Mouse (Mus musculus): Measurements from ENCODE around the gene Phactr4. TPM values are rescaled to one million over a fixed set of nuclear protein-coding genes. Genes with fewer than 3 reads are reported as not detected.
A peak's percentile ranks its signal among the peaks of the same experiment; 100 is the strongest.

Phactr4 gene
- polyA plus RNA-seq, 1 experiment from 2014 or later = 20.2 TPM

- Histone ChIP-seq H3K9ac (ENCODE audit: low read length) (peak overlapping the region; percentile 96), H3K36me3 (ENCODE audit: control insufficient read depth, insufficient read depth, low read length) (peaks cover 51% of the 10 kb centered on the region), H3K4me3 (ENCODE audit: control insufficient read depth in 1 of 2, insufficient read depth in 1 of 2, low read depth in 1 of 2, low read length in 2 of 2) (peak overlapping the region; percentile 39 to 79), H3K9me3 (ENCODE audit: control insufficient read depth, low read length) (no peaks in the 10 kb centered on the region), H3K4me1 (ENCODE audit: control insufficient read depth in 2 of 2, insufficient read depth in 2 of 2, low read length in 2 of 2) (peaks cover 2 to 9% of the 10 kb centered on the region in 2 experiments; a peak in 3 of 4 replicates), H3K27me3 (ENCODE audit: control insufficient read depth, insufficient read depth, low read length) (no peaks in the 10 kb centered on the region), H3K4me2 (ENCODE audit: low read length) (peak overlapping the region; percentile 88), H3K27ac (replicated peaks in 1 of 2; ENCODE audit: control insufficient read depth in 1 of 2, insufficient read depth in 1 of 2, low read depth in 2 of 2, low read length in 2 of 2) (peak overlapping the region; percentile 19 to 90; a peak in 3 of 4 replicates)
- no peak for ATAC-seq (ENCODE audit: insufficient number of reproducible peaks, insufficient read depth, low FRiP score, low read depth)
- 37% methylated on average over 10 of the region's 10 CpGs for WGBS
Observed at GRCm38 (mm10) chr4:132309849-132310472, 112.3 kb downstream of the Phactr4 start.

- Histone ChIP-seq H3K4me1 (ENCODE audit: control insufficient read depth in 2 of 2, insufficient read depth in 2 of 2, low read length in 2 of 2) (peaks cover 2 to 9% of the 10 kb centered on the region in 2 experiments; a peak in 3 of 4 replicates), H3K4me2 (ENCODE audit: low read length) (peak overlapping the region; percentile 88), H3K9me3 (ENCODE audit: control insufficient read depth, low read length) (no peaks in the 10 kb centered on the region), H3K36me3 (ENCODE audit: control insufficient read depth, insufficient read depth, low read length) (peaks cover 47% of the 10 kb centered on the region), H3K27ac (replicated peaks in 1 of 2; ENCODE audit: control insufficient read depth in 1 of 2, insufficient read depth in 1 of 2, low read depth in 2 of 2, low read length in 2 of 2) (peak overlapping the region; percentile 90 to 91), H3K9ac (ENCODE audit: low read length) (peak overlapping the region; percentile 96), H3K4me3 (ENCODE audit: control insufficient read depth in 1 of 2, insufficient read depth in 1 of 2, low read depth in 1 of 2, low read length in 2 of 2) (peak overlapping the region; percentile 77 to 79), H3K27me3 (ENCODE audit: control insufficient read depth, insufficient read depth, low read length) (no peaks in the 10 kb centered on the region)
- WGBS = under 1% methylated on average over 15 of the region's 15 CpGs
- ATAC-seq (ENCODE audit: insufficient number of reproducible peaks, insufficient read depth, low FRiP score, low read depth) = no peak
Observed at GRCm38 (mm10) chr4:132309140-132309848, 113.0 kb downstream of the Phactr4 start.

GRCm38 (mm10) chr4:132308437-132309139 is 113.7 kb downstream of the Phactr4 start:
- Histone ChIP-seq H3K4me1 (ENCODE audit: control insufficient read depth in 2 of 2, insufficient read depth in 2 of 2, low read length in 2 of 2) (peaks cover 2 to 9% of the 10 kb centered on the region in 2 experiments; a peak in 3 of 4 replicates), H3K36me3 (ENCODE audit: control insufficient read depth, insufficient read depth, low read length) (peaks cover 40% of the 10 kb centered on the region), H3K9ac (ENCODE audit: low read length) (peak overlapping the region; percentile 96), H3K4me2 (ENCODE audit: low read length) (peak overlapping the region; percentile 88), H3K9me3 (ENCODE audit: control insufficient read depth, low read length) (no peaks in the 10 kb centered on the region), H3K27me3 (ENCODE audit: control insufficient read depth, insufficient read depth, low read length) (no peaks in the 10 kb centered on the region), H3K27ac (replicated peaks in 1 of 2; ENCODE audit: control insufficient read depth in 1 of 2, insufficient read depth in 1 of 2, low read depth in 2 of 2, low read length in 2 of 2) (peak overlapping the region; percentile 90 to 91), H3K4me3 (ENCODE audit: control insufficient read depth in 1 of 2, insufficient read depth in 1 of 2, low read depth in 1 of 2, low read length in 2 of 2) (peak overlapping the region; percentile 77 to 79)
- ATAC-seq (ENCODE audit: insufficient number of reproducible peaks, insufficient read depth, low FRiP score, low read depth) = peak; percentile 88
- WGBS = under 1% methylated on average over 41 of the region's 41 CpGs

GRCm38 (mm10) chr4:132306004-132306403 is 116.3 kb downstream of the Phactr4 start:
- WGBS = 79% methylated on average over 6 of the region's 6 CpGs
- H3K4me2 ChIP-seq (ENCODE audit: low read length) = no peak overlapping the region

More at GRCm38 (mm10) chr4:132306004-132306403, 116.3 kb downstream of the Phactr4 start:
- H3K4me1 ChIP-seq (ENCODE audit: control insufficient read depth in 2 of 2, insufficient read depth in 2 of 2, low read length in 2 of 2) = peaks cover 11 to 21% of the 10 kb centered on the region in 2 experiments
- H3K9me3 ChIP-seq (ENCODE audit: control insufficient read depth, low read length) = no peaks in the 10 kb centered on the region
- no peaks in the 10 kb centered on the region for H3K27me3 ChIP-seq (ENCODE audit: control insufficient read depth, insufficient read depth, low read length)
- no peak overlapping the region for H3K4me3 ChIP-seq (ENCODE audit: control insufficient read depth in 1 of 2, insufficient read depth in 1 of 2, low read depth in 1 of 2, low read length in 2 of 2)
- peaks cover 16% of the 10 kb centered on the region for H3K36me3 ChIP-seq (ENCODE audit: control insufficient read depth, insufficient read depth, low read length)
- no peak for ATAC-seq (ENCODE audit: insufficient number of reproducible peaks, insufficient read depth, low FRiP score, low read depth)
- no peak overlapping the region for H3K27ac ChIP-seq (replicated peaks in 1 of 2; ENCODE audit: control insufficient read depth in 1 of 2, insufficient read depth in 1 of 2, low read depth in 2 of 2, low read length in 2 of 2)
- H3K9ac ChIP-seq (ENCODE audit: low read length) = no peak overlapping the region

Small RNA genes lying within 50 kb of the gene (microRNA-seq; reads per million reads assigned to microRNA genes)
- gene Gm25707 = not detected

Other genes with a start within 250 kb of the Phactr4 start
- gene Ythdf2, start 210.2 kb downstream of the Phactr4 start, polyA plus RNA-seq (2014; fragmentation: Nextera tagmentation; extraction: Ambion mirVana) = 66.3 and 70.9 TPM in 2 replicates
- gene Gmeb1, start 160.9 kb downstream of the Phactr4 start, polyA plus RNA-seq (2014; fragmentation: Nextera tagmentation; extraction: Ambion mirVana) = 25.8 and 27.5 TPM in 2 replicates
- 29.4 and 30.9 TPM in 2 replicates for gene Taf12, start 148.1 kb downstream of the Phactr4 start, polyA plus RNA-seq (2014; fragmentation: Nextera tagmentation; extraction: Ambion mirVana)
- gene Rab42, start 119.1 kb downstream of the Phactr4 start, polyA plus RNA-seq (2014; fragmentation: Nextera tagmentation; extraction: Ambion mirVana) = 1.2 and 1.4 TPM in 2 replicates
- gene Trnau1ap, start 93.0 kb downstream of the Phactr4 start, polyA plus RNA-seq (2014; fragmentation: Nextera tagmentation; extraction: Ambion mirVana) = 74.0 and 80.6 TPM in 2 replicates
- gene Rcc1, start 68.9 kb downstream of the Phactr4 start, polyA plus RNA-seq (2014; fragmentation: Nextera tagmentation; extraction: Ambion mirVana) = 18.9 and 21.1 TPM in 2 replicates
- gene Med18, start 41.4 kb upstream of the Phactr4 start, polyA plus RNA-seq (2014; fragmentation: Nextera tagmentation; extraction: Ambion mirVana) = 12.1 and 13.0 TPM in 2 replicates
- 3.8 and 4.4 TPM in 2 replicates for gene Sesn2, start 88.0 kb upstream of the Phactr4 start, polyA plus RNA-seq (2014; fragmentation: Nextera tagmentation; extraction: Ambion mirVana)
- 1,706 and 1,766 TPM in 2 replicates for gene Atpif1, start 111.2 kb upstream of the Phactr4 start, polyA plus RNA-seq (2014; fragmentation: Nextera tagmentation; extraction: Ambion mirVana)
- gene Dnajc8, start 113.1 kb upstream of the Phactr4 start, polyA plus RNA-seq (2014; fragmentation: Nextera tagmentation; extraction: Ambion mirVana) = 112 and 117 TPM in 2 replicates
- gene Ptafr, start 141.6 kb upstream of the Phactr4 start, polyA plus RNA-seq (2014; fragmentation: Nextera tagmentation; extraction: Ambion mirVana) = 0.66 and 0.73 TPM in 2 replicates
- gene Eya3, start 216.5 kb upstream of the Phactr4 start, polyA plus RNA-seq (2014; fragmentation: Nextera tagmentation; extraction: Ambion mirVana) = 19.2 and 20.2 TPM in 2 replicates

Measured in heart, embryonic 14.5 days (tissue).